Mouse (Mus musculus) embryonic stem cell, embryonic (primary cell): ENCODE results near the gene Snapc5.

ENCODE experiments used
- CTCF ChIA-PET, 4 experiments: fragments of 300-600 bp in 2 of 4; fragments of 350-600 bp in 2 of 4; sonication (Branson Sonifier 250); formaldehyde crosslinking; loops; one replicate each; lab custom pipeline; 2022; ENCODE audit warnings: inconsistent platforms in 2 of 4; lab: Charles Lee
- POLR2A ChIA-PET, 4 experiments: fragments of 300-600 bp in 2 of 4; fragments of 350-600 bp in 2 of 4; sonication (Branson Sonifier 250); formaldehyde crosslinking; loops; one replicate each; lab custom pipeline; 2022; ENCODE audit warnings: antibody characterized with exemption in 4 of 4, inconsistent platforms in 1 of 4; lab: Charles Lee

Snapc5 gene

DNA sequence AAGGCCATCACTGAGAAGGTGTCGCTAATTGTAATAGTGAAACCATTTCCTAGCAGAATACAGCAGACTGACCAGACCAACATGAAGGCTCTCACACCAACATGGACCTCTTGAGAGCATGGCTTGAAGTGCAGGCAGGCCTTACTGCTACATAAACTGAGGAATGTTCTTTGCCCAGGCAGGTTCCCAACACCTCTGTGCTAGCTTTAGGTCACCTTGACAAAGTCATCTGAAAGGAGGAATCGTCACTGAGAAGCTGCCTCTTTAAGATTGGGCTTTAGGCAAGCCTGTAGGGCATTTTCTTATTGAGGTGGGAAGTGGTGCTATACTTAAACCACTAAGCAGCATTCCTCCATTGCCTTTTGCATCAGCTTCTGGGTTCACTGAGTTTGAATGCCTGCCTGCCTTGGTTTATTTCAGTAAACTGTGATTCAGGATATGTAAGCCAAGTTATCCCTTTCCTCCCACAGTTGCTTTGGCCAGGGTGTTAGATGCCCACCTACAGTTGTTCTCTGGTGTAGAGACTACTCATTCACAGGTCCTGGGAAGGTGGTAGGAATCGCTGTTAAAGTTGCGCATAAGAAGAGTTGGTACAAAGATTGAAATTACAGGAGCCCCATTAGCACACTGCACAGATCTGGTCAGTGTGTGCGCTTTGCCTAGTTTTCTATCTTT, 5.2 kb downstream of the Snapc5 start:
- CTCF ChIA-PET = interaction anchor here in 1 of 4 experiments (0.6 kb wide), 1 partner anchor 46 kb away, joined by 3 read pairs; no protein-coding TSS in a partner anchor
- POLR2A ChIA-PET = interaction anchor here (0.6 to 2.5 kb wide), 38 partner anchors 8 to 99 kb away, joined by 3 to 24 read pairs (median 7); partner anchors contain the start of genes Rpl4 (in 3 of the 4), Tipin (in 3 of the 4), Zwilch (in 3 of the 4) and Map2k1 (in 1 of the 4)

DNA sequence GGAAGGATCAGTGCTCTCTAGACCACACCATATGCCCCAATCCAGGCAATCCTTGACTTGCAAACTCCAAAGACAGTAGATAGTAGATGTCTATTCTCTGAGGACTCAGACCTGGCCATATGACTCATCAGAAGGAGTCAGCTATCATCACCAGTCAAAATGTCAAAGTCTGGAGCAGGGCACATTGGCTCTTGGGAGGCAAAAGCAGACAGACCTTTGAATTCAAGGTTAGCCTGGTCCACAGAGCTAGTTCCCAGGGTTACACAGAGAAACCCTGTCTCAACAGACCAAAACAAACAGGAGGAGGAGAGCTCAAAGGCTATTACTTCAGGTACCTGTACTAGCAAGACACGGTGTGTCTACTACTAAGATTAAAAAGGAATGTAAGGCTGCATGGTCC, 14.8 kb downstream of the Snapc5 start:
- ChIA-PET POLR2A (interaction anchor here in 2 of 4 experiments (0.7 to 6.0 kb wide), 15 partner anchors 9 to 88 kb away, joined by 3 to 93 read pairs (median 6); partner anchors contain the start of genes Snapc5 (in 2 of the 2), Tipin (in 2 of the 2), Zwilch (in 2 of the 2) and Rpl4 (in 1 of the 2)), CTCF (interaction anchor here in 1 of 4 experiments (0.6 kb wide), 1 partner anchor 1142 kb away, joined by 3 read pairs; no protein-coding TSS in a partner anchor)

DNA sequence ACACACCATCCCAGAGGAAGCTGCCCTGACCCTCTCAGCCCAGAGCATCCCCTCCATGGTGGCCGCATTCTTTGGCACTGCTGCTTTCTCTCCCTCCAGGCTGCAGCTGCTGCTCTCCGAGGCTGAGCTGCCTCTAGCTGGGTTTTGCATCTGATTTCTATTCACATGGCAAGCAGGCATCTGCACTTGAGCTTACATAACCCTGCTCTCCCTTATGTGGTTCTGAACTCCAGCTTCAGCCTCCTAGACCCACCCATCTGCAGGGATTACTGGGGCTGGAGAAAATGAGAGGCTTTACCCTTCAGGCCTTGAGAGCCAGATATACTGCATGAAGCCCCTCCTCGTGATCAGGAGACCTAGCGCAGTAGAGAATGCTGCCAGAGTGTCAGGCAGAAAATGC, 16.5 kb downstream of the Snapc5 start:
- POLR2A ChIA-PET = interaction anchor here (0.6 to 6.0 kb wide), 23 partner anchors 11 to 225 kb away, joined by 3 to 93 read pairs (median 5); partner anchors contain the start of genes Snapc5 (in 4 of the 4), Rpl4 (in 3 of the 4), Zwilch (in 2 of the 4) and Map2k1 (in 1 of the 4)
- CTCF ChIA-PET = interaction anchor here in 1 of 4 experiments (1.0 kb wide), 1 partner anchor 17 kb away, joined by 4 read pairs; the partner anchor contains the start of gene Snapc5

DNA sequence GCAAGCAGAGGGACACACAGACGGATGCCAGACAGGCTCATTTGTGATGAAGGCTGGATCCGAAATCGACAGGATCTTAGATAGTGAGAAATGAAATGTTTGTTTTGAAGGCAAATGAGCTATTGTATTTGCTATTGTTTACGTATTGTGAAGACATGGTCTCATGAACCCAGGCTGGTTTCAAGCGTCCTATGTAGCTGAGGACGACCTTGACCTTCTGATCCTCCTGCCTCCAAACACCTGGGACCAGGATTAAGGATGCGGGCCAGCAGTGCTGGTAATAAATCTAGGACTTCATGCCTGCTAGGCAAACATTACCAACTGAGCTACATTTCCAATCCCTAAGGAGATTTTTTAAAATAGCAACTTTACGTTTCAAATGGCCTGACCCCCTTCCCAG, 18.4 kb downstream of the Snapc5 start:
- CTCF ChIA-PET = interaction anchor here in 2 of 4 experiments (0.6 to 2.1 kb wide), 5 partner anchors 14 to 288 kb away, joined by 3 to 13 read pairs (median 4); partner anchors contain the start of gene Snapc5 (in 1 of the 2)

DNA sequence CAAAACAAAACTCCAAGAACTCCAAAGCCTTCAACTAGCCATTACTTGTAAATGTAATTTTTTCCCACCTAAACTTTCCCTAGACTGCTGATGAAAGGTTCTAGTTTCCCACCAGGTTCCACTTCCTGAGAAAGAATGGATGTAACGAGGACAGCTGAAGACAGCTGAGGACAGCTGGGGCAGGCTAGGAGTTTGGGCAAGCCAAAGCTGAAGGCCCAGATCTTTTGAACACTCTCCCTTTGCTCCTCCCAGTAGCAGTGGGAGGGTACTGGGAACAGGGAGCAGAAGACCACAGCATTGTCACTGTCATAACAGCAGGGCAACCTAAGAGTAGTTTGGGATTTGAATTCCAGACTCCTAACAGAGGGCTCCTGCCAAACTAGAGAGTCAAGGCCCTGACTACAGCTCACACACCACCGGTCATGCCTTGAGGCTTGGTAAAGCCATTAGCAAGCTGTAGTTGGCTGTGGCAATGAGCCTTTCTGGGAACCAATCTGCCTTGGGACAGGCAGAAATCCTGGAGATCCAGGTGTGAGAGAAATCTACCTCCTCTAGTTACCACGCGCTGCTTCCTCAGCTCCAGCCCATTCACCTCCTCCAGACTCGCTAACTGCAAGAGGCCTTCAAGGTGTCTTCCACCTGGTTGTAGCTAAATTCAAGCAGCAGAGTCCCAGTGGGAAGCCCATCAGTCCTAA, 19.1 kb downstream of the Snapc5 start:
- CTCF ChIA-PET = interaction anchor here in 1 of 4 experiments (0.7 to 2.1 kb wide), 4 partner anchors 19 to 289 kb away, joined by 3 to 5 read pairs (median 4); partner anchors contain the start of gene Snapc5
- POLR2A ChIA-PET = interaction anchor here (0.7 to 6.0 kb wide), 45 partner anchors 9 to 742 kb away, joined by 3 to 93 read pairs (median 6); partner anchors contain the start of genes Snapc5 (in 4 of the 4), Rpl4 (in 2 of the 4), Tipin (in 2 of the 4) and Zwilch (in 2 of the 4)

More for the DNA sequence above, 18.4 kb downstream of the Snapc5 start:
- POLR2A ChIA-PET = interaction anchor here (0.7 to 6.0 kb wide), 42 partner anchors 10 to 743 kb away, joined by 3 to 93 read pairs (median 6); partner anchors contain the start of genes Snapc5 (in 4 of the 4), Rpl4 (in 2 of the 4), Tipin (in 2 of the 4) and Zwilch (in 2 of the 4)

DNA sequence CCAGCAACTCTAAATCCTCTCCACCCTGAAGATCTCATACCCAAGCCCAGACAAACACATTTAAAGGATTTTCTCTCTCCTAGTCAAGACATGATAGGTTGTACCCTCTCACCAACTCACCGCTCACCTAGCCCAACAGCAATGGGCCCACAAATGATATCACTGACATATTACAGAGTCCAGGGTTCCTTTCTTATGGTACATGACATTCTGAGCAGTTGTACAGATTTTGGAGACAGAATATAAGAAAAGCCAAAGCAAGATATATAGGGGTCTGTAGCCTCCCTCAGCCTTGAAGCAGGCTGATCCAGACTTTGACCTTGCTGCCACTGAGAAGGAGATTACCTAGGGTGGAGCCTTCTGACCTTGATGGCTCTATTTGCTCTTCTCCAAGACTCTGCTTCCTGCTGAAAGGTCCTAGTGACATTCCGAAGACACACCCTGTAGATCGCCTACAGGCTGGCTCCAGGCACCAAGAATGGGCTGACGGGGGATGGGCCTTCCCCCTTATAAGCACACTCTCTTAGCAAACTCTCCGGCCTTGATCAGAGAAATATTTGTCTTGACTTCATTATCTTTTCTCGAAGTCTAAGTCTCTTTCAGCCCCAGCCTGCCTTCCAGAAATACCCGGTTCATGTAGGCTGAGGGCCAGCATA, 19.8 kb downstream of the Snapc5 start:
- CTCF ChIA-PET = interaction anchor here in 1 of 4 experiments (1.1 to 2.1 kb wide), 2 partner anchors 20 to 68 kb away, joined by 3 to 5 read pairs; partner anchors contain the start of gene Snapc5
- POLR2A ChIA-PET = interaction anchor here (0.7 to 6.0 kb wide), 39 partner anchors 8 to 742 kb away, joined by 3 to 93 read pairs (median 8); partner anchors contain the start of genes Snapc5 (in 4 of the 4), Rpl4 (in 2 of the 4), Tipin (in 2 of the 4) and Zwilch (in 2 of the 4)

DNA sequence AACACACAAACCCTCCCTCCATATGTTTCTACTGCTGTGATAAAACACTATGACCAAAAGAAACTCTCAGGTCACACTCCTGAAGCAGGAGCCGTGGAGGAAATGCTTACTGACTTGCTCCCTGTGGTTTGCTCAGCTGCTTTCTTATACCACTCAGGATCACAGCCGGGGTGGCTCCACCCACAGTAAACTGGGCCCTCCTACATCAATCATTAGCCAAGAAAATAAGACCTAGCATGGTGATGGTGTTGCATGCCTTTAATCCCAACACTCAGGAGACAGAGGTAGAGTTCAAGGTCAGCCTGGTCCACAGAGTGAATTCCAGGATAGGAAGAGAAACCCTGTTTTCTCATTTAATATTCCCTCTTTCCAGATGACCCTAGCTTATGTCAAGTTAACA, 20.8 kb downstream of the Snapc5 start:
- POLR2A ChIA-PET = interaction anchor here (0.7 to 4.7 kb wide), 23 partner anchors 8 to 81 kb away, joined by 3 to 41 read pairs (median 5); partner anchors contain the start of genes Snapc5 (in 3 of the 4), Rpl4 (in 1 of the 4) and Tipin (in 1 of the 4)

DNA sequence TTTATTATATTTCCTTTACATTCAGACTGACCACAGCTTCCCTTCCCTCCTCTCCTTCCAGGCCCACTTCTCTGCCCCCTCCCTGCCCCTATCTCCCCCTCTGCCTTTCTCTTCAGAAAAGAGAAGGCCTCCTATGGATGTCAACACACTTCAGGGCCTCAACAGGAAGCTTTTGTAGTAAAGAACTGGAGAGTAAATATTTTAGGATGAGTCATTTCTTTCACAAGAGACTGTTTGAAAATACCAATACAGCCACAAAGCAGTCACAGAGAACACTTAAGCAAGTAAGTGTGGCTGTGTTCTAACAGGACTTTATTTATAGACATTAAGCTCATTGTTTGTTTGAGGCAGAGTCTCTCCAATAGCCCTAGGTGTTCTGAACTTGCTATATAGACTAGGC, 23.3 kb downstream of the Snapc5 start:
- CTCF ChIA-PET = interaction anchor here (0.6 to 2.7 kb wide), 4 partner anchors 23 to 64 kb away, joined by 3 to 9 read pairs (median 7); partner anchors contain the start of gene Snapc5 (in 2 of the 4)
- POLR2A ChIA-PET = interaction anchor here (0.6 to 4.7 kb wide), 28 partner anchors 10 to 821 kb away, joined by 3 to 41 read pairs (median 4); partner anchors contain the start of genes Snapc5 (in 3 of the 4), Map2k1 (in 1 of the 4), Rpl4 (in 1 of the 4) and Tipin (in 1 of the 4)

More for the DNA sequence above, 20.8 kb downstream of the Snapc5 start:
- CTCF ChIA-PET = interaction anchor here in 2 of 4 experiments (0.6 kb wide), 2 partner anchors 33 to 154 kb away, joined by 3 to 5 read pairs; no protein-coding TSS in a partner anchor

DNA sequence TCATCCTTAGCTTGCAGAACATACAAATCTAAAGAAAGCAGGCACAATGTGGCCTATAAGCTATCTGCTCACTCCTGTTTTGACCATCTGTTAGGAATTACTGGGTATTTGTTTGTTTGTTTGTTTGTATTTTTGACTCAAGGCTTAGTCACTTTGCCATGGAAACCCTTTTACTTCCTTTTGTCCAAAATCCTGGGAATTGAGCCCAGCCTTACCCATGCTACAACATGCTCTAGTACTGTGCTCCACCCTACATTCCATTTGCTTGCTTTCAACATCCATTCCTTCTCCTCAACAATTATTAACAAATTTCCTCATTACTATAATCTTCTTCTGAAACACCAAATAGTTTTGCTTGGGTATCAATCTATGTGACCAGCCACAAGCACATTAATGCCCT, 23.8 kb downstream of the Snapc5 start:
- ChIA-PET CTCF (interaction anchor here in 2 of 4 experiments (1.3 to 2.7 kb wide), 2 partner anchors 23 to 24 kb away, joined by 3 to 9 read pairs; partner anchors contain the start of gene Snapc5 (in 2 of the 2)), POLR2A (interaction anchor here (0.8 to 4.7 kb wide), 25 partner anchors 8 to 820 kb away, joined by 3 to 41 read pairs (median 4); partner anchors contain the start of genes Snapc5 (in 3 of the 4), Map2k1 (in 1 of the 4), Rpl4 (in 1 of the 4) and Tipin (in 1 of the 4))

DNA sequence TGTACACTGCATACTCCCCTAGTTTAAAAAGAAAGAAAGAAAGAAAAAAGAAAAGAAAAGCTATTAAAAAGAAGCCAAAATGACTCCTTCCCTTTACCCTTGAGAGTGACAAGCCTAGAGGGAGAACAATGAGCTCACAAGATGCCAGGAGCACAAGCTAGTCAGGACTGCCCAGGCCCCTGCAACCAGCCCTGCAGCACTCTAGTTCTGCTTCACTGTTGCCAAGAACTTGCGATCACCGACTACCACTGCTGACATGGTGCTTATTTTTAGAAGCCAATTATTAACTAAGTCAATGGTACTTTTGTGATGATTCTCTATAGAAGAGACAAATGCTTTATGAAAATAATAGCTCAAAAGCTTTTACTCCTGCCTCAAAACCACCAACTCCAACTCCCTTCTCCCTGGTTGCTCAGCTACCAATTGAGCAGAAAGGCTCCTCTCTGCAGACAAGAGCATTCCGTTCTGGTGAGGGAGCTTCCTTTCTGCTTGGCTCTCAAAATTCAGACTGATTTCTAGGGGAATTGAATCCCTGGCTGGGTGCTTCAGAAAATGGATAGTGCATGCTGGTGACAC, 28.5 kb downstream of the Snapc5 start:
- POLR2A ChIA-PET = interaction anchor here in 3 of 4 experiments (0.5 to 6.8 kb wide), 36 partner anchors 8 to 188 kb away, joined by 3 to 50 read pairs (median 6); partner anchors contain the start of genes Snapc5 (in 3 of the 3), Map2k1 (in 1 of the 3), Rpl4 (in 1 of the 3) and Tipin (in 1 of the 3)
- CTCF ChIA-PET = interaction anchor here in 2 of 4 experiments (0.9 to 1.8 kb wide), 3 partner anchors 28 to 66 kb away, joined by 3 to 4 read pairs (median 4); partner anchors contain the start of gene Snapc5 (in 1 of the 2)

DNA sequence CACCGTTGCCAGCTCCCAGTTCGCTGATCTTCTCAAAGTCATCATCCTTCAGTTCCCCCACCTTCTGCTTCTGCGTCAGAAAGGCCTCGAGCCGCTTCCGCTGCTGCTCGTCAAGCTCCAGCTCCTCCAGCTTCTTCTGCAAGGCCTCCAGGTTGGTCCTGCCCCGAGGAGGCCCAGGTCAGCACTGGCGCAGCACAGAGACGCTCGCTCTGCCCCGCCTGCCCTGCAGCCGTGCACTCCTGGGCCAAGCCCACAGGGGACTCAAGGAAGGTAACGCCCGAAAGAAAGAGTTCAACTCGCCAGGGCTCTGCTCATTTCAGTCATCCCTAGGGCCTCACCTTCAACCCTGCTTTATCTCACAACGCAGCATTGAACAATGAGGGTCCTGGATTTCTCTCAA, 35.4 kb downstream of the Snapc5 start:
- ChIA-PET CTCF (interaction anchor here in 2 of 4 experiments (0.6 to 1.7 kb wide), 3 partner anchors 39 to 63 kb away, joined by 3 to 4 read pairs (median 3); partner anchors contain the start of gene Map2k1 (in 1 of the 2)), POLR2A (interaction anchor here in 3 of 4 experiments (0.5 to 5.1 kb wide), 31 partner anchors 8 to 95 kb away, joined by 3 to 32 read pairs (median 4); partner anchors contain the start of genes Snapc5 (in 2 of the 3), Tipin (in 2 of the 3), Map2k1 (in 1 of the 3) and Rpl4 (in 1 of the 3))

DNA sequence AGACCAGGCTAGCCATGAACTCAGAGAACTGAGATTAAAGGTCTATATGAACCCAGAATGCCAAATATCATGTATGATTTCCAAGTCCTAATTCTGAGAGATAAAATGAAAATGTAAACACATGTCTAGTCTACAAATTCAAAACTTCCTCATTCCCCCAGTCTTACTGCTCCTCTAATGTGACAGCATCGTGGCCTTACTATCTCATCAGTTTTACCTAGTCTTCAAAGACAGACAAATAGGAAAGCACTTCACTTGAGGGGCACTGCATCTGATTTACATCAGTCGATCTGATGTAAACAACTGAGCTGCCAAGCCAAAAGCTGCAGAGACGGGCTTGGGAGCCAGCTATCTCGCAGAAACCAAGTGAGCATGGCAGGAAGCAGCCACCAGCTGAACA, 37.0 kb downstream of the Snapc5 start:
- ChIA-PET POLR2A (interaction anchor here in 2 of 4 experiments (0.9 to 5.1 kb wide), 12 partner anchors 8 to 66 kb away, joined by 3 to 32 read pairs (median 7); partner anchors contain the start of genes Snapc5 (in 1 of the 2), Tipin (in 1 of the 2) and Zwilch (in 1 of the 2)), CTCF (no interaction called here)

DNA sequence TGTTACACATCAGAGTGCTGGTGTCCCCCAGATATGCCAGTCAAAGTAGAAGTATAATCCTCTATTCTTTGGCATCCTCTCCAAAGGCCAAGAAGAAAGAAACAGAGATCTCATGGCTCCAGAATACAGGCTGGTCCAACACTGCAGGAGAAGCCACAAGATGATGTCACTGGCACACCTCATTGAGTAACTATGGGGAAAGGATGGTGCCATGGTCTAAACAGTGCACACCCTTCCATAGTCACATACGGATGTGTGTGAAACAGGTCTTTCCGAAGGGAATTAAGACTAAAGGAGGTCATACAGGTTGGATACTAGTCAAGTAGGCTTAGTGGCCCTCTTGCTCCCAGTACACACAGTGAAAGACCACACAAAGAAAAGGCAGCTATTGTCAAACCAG, 37.6 kb downstream of the Snapc5 start:
- POLR2A ChIA-PET = interaction anchor here in 2 of 4 experiments (1.1 to 3.6 kb wide), 8 partner anchors 9 to 65 kb away, joined by 3 to 23 read pairs (median 7); partner anchors contain the start of genes Snapc5 (in 1 of the 2) and Tipin (in 1 of the 2)
- CTCF ChIA-PET = no interaction called here

DNA sequence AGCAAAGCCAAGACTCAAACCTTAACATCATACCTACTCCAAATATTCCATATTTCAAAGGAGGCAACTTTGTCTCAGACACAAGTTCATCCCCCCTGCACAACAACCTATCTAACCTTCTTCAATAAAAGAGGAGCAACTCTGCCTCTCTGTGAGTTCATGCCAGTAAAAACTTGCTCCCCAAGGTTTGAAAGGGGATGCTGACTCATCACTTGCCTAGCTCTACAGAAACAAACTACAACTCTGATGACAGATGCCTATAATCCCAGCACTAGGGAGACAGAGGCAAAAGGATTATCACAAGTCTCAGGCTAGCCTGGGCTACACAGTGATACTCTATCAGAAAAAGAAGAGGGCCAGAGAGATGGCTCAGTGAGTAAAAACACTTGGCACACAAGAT, 38.8 kb downstream of the Snapc5 start:
- ChIA-PET CTCF (no interaction called here), POLR2A (interaction anchor here in 3 of 4 experiments (0.6 to 3.6 kb wide), 11 partner anchors 10 to 791 kb away, joined by 3 to 23 read pairs (median 4); partner anchors contain the start of genes Snapc5 (in 1 of the 3) and Tipin (in 1 of the 3))

DNA sequence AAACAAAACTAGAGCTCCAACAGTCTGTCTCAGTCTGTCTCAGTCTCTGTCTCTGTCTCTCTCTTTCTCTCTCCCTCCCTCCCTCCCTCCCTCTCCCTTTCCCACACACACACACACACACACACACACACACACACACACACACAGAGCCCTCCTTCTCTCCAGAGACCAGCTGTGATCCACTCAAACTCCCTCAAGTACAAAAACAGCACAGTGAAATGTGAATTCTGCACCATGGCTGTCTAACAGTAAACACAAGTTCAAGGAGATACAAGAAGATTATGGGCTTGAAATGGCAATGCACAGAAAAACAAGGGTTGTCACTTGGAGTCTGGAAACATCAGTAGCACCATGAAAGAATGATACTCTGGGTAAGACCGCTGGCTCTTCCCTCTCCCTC, 40.2 kb downstream of the Snapc5 start:
- ChIA-PET CTCF (interaction anchor here (0.5 to 2.0 kb wide), 9 partner anchors 13 to 142 kb away, joined by 3 to 5 read pairs (median 4); partner anchors contain the start of gene Snapc5 (in 1 of the 4)), POLR2A (interaction anchor here in 3 of 4 experiments (0.6 to 5.2 kb wide), 24 partner anchors 11 to 53 kb away, joined by 3 to 23 read pairs (median 4); partner anchors contain the start of genes Snapc5 (in 3 of the 3) and Map2k1 (in 1 of the 3))
